Mouse (Mus musculus): ENCODE data around the gene Zfand3. TPM values are rescaled to one million over a fixed set of nuclear protein-coding genes. Genes with fewer than 3 reads are reported as not detected.

Zfand3 gene
- polyA plus RNA-seq, 1 experiment from 2014 or later: 60.2 TPM

DNA sequence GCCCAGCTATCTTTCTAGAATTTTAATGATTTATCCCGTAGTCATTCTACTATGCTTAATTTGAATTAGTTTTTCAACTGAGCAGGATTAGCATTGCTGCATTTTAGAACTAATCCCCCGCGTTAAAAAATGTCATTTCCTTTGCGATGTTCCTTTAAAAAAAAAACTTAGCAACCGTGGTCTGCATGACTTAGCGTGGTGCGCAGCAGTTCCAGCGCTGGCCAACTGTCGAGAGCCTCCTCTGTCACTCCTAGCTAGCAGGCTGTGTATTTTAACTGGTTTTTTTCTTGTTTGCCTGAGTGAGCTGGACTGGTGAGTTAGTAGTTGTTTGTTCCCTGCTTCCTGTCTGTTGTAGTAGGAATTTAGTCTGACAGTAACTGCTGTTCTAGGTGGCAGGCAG lies 48.9 kb downstream of the Zfand3 start:
- WGBS: 84% methylated on average over 9 of the region's 9 CpGs
- Histone ChIP-seq H3K27ac (no peak overlapping the region), H3K9me3 (no peaks in the 10 kb centered on the region), H3K36me3 (peaks cover 17% of the 10 kb centered on the region; the same call in 1 of the 2 replicates), H3K9ac (replicated peaks) (no peak overlapping the region), H3K4me1 (replicated peaks) (peaks cover 3% of the 10 kb centered on the region; the same call in 1 of the 2 replicates), H3K4me3 (replicated peaks) (no peak overlapping the region), H3K4me2 (no peak overlapping the region), H3K27me3 (no peaks in the 10 kb centered on the region)
- no peak for ATAC-seq (ENCODE audit: insufficient number of reproducible peaks, insufficient read depth, low FRiP score, low TSS enrichment, low read depth)

DNA sequence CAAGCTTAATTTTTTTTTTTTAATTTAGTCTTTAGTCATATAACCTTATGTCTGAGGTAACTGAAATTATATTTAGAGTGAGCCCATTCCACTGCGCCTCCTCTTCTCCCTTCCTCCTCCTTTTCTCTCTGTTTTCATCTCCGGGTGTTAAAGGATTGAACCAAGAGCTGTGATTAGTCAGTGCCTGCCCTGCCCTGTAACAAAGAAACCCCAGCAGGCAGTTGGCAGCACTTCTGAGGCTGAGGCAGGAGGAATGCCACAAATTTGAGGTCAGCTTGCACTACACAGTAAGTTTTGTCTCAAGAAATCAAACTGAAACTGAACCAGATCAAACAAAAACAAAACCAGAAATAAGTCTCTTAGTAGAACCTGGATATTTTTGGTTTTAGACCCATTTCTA lies 49.3 kb downstream of the Zfand3 start:
- ATAC-seq (ENCODE audit: insufficient number of reproducible peaks, insufficient read depth, low FRiP score, low TSS enrichment, low read depth): no peak

DNA sequence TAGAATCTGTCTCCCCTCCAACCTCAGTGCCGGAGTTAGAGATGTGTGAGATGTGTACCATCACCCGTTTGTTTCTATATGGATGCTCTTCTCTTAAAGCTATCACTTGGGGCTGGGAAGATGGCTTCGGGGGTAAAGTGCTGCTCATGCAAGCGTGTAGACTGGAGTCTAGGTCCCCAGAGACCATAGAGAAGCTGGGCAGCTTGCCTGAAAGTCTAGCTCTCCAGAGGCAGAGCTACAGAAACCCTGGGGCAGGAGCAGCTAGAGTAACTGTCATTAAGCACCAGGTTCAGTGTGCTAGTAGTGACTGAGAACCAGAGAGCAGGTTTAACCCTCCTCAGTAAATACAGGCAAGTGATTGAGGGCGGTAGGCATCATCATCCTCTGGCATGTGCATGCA lies 51.7 kb downstream of the Zfand3 start:
- Histone ChIP-seq H3K27me3 (no peaks in the 10 kb centered on the region), H3K4me1 (replicated peaks) (peaks cover 13% of the 10 kb centered on the region; the same call in 1 of the 2 replicates), H3K9me3 (no peaks in the 10 kb centered on the region), H3K9ac (replicated peaks) (no peak overlapping the region), H3K4me3 (replicated peaks) (no peak overlapping the region), H3K27ac (no peak overlapping the region), H3K36me3 (peaks cover 17% of the 10 kb centered on the region; the same call in 1 of the 2 replicates), H3K4me2 (no peak overlapping the region)
- WGBS: 90% methylated on average over 5 of the region's 5 CpGs
- no peak for ATAC-seq (ENCODE audit: insufficient number of reproducible peaks, insufficient read depth, low FRiP score, low TSS enrichment, low read depth)

More for the DNA sequence above, 49.3 kb downstream of the Zfand3 start:
- H3K4me1 ChIP-seq (replicated peaks): peaks cover 4% of the 10 kb centered on the region; the same call in 1 of the 2 replicates
- no peak overlapping the region for H3K27ac ChIP-seq
- no peaks in the 10 kb centered on the region for H3K9me3 ChIP-seq
- no peak overlapping the region for H3K4me2 ChIP-seq
- 92% methylated on average over 2 of the region's 2 CpGs for WGBS
- peaks cover 17% of the 10 kb centered on the region; the same call in 1 of the 2 replicates for H3K36me3 ChIP-seq
- H3K9ac ChIP-seq (replicated peaks): no peak overlapping the region
- H3K4me3 ChIP-seq (replicated peaks): no peak overlapping the region
- no peaks in the 10 kb centered on the region for H3K27me3 ChIP-seq

DNA sequence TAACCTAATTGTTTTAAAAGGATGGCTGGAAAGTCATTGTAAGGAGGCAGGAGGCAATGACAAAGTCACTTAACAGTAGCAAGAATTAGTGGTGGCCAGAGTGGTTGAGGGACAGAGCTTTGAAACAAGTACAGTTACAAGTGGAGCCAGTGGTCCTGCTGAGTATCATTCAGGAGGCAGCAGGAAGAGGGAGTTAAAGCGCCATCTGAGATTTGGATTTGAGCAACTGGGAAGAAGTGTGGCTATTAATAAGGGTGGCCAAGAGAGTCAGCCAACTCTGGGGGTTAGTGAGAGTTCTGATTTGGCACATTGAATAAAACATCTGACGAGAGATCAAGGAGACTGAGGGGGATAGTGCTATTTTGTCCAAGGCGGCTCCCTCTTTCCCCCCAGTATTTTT lies 54.1 kb downstream of the Zfand3 start:
- no peak overlapping the region for H3K9ac ChIP-seq (replicated peaks)
- WGBS: 77% methylated on average over 3 of the region's 3 CpGs
- no peaks in the 10 kb centered on the region for H3K9me3 ChIP-seq
- no peak overlapping the region for H3K4me2 ChIP-seq
- H3K36me3 ChIP-seq: peaks cover 17% of the 10 kb centered on the region; the same call in 1 of the 2 replicates
- no peak for ATAC-seq (ENCODE audit: insufficient number of reproducible peaks, insufficient read depth, low FRiP score, low TSS enrichment, low read depth)
- no peak overlapping the region for H3K4me3 ChIP-seq (replicated peaks)
- H3K27me3 ChIP-seq: no peaks in the 10 kb centered on the region
- no peak overlapping the region for H3K27ac ChIP-seq
- H3K4me1 ChIP-seq (replicated peaks): peaks cover 16% of the 10 kb centered on the region; the same call in 1 of the 2 replicates

GRCm38 (mm10) chr17:30059066-30059465 lies 54.5 kb downstream of the Zfand3 start:
- no peak overlapping the region for H3K27ac ChIP-seq
- no peak for ATAC-seq (ENCODE audit: insufficient number of reproducible peaks, insufficient read depth, low FRiP score, low TSS enrichment, low read depth)
- H3K36me3 ChIP-seq: peaks cover 17% of the 10 kb centered on the region; the same call in 1 of the 2 replicates
- no peaks in the 10 kb centered on the region for H3K9me3 ChIP-seq
- no peak overlapping the region for H3K4me2 ChIP-seq
- H3K4me3 ChIP-seq (replicated peaks): no peak overlapping the region
- peaks cover 20% of the 10 kb centered on the region; the same call in 1 of the 2 replicates for H3K4me1 ChIP-seq (replicated peaks)
- no peak overlapping the region for H3K9ac ChIP-seq (replicated peaks)
- 87% methylated on average over 5 of the region's 5 CpGs for WGBS
- H3K27me3 ChIP-seq: no peaks in the 10 kb centered on the region

DNA sequence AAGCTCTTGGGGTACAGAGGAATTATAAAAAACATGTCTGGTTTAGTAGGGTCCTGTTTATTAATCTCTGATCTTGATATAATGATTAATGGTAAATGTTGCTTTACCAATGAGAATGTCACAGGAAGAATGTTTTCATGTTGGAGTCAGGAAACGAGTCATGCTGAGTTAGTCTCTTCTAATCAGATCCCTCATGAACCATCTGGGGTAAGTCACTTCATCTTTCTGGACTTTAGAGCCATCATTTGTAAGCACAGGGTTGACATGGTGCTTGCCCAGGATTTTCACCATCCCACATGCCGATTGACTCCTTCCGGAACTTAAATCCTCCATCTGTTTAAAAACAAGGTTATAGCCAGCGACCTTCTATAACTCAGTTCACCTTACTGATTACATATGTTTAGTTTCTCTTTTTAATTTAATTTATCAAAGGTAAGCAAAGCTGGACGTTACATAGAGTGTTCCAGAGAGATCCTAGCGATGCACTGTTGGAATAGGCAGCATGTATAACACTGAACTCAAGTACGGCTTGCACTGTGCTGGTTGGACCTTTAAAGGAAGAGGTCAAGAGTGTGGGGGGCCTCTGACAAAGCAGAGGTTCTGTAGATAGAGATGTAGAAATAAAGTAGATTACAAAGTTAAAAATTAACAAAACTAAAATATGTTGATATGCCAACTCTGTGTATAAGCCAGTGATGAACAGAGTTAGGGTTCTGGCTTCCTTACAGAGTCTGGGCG lies 56.7 kb downstream of the Zfand3 start:
- H3K9ac ChIP-seq (replicated peaks): no peak overlapping the region
- no peaks in the 10 kb centered on the region for H3K27me3 ChIP-seq
- H3K4me3 ChIP-seq (replicated peaks): no peak overlapping the region
- peaks cover 1% of the 10 kb centered on the region; the same call in 1 of the 2 replicates for H3K36me3 ChIP-seq
- ATAC-seq (ENCODE audit: insufficient number of reproducible peaks, insufficient read depth, low FRiP score, low TSS enrichment, low read depth): no peak
- H3K4me1 ChIP-seq (replicated peaks): peaks cover 31% of the 10 kb centered on the region
- WGBS: 84% methylated on average over 8 of the region's 8 CpGs
- no peak overlapping the region for H3K27ac ChIP-seq
- no peak overlapping the region for H3K4me2 ChIP-seq
- H3K9me3 ChIP-seq: no peaks in the 10 kb centered on the region

- H3K36me3 ChIP-seq: peaks cover 4% of the 10 kb centered on the region; the same call in 1 of the 2 replicates
- peaks cover 30% of the 10 kb centered on the region for H3K4me1 ChIP-seq (replicated peaks)
- H3K4me3 ChIP-seq (replicated peaks): no peak overlapping the region
- H3K9ac ChIP-seq (replicated peaks): no peak overlapping the region
- no peak overlapping the region for H3K4me2 ChIP-seq
- ATAC-seq (ENCODE audit: insufficient number of reproducible peaks, insufficient read depth, low FRiP score, low TSS enrichment, low read depth): no peak
- H3K27ac ChIP-seq: no peak overlapping the region
- 31% methylated on average over 3 of the region's 3 CpGs for WGBS
- H3K27me3 ChIP-seq: no peaks in the 10 kb centered on the region
- no peaks in the 10 kb centered on the region for H3K9me3 ChIP-seq
These were observed 59.3 kb downstream of the Zfand3 start for GRCm38 (mm10) chr17:30063849-30064248.

DNA sequence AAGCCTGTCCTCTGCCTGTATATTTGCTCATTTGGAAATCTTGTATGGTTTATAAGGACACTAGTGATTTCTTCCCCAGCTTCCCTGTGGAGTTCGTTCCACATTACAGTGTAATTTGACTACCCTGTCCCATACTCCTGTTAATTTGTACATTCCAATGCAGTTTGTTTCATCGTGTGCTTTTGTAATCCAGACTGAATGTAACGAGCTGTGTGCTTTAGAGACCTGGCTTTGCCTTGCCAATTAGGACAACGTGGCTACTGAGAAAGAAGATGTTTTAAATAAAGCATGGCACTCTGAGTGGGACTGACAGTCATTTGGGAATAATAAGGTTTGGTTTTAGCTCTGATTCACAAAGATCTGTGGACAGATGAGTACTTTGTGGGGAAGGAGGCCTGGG lies 60.2 kb downstream of the Zfand3 start:
- Histone ChIP-seq H3K9ac (replicated peaks) (no peak overlapping the region), H3K4me3 (replicated peaks) (no peak overlapping the region), H3K9me3 (no peaks in the 10 kb centered on the region), H3K4me1 (replicated peaks) (peaks cover 27% of the 10 kb centered on the region), H3K27ac (peak overlapping the region; percentile 25; the same call in 1 of the 2 replicates), H3K36me3 (peaks cover 4% of the 10 kb centered on the region; the same call in 1 of the 2 replicates), H3K27me3 (no peaks in the 10 kb centered on the region), H3K4me2 (no peak overlapping the region)
- ATAC-seq (ENCODE audit: insufficient number of reproducible peaks, insufficient read depth, low FRiP score, low TSS enrichment, low read depth): no peak
- 17% methylated on average over 4 of the region's 4 CpGs for WGBS

DNA sequence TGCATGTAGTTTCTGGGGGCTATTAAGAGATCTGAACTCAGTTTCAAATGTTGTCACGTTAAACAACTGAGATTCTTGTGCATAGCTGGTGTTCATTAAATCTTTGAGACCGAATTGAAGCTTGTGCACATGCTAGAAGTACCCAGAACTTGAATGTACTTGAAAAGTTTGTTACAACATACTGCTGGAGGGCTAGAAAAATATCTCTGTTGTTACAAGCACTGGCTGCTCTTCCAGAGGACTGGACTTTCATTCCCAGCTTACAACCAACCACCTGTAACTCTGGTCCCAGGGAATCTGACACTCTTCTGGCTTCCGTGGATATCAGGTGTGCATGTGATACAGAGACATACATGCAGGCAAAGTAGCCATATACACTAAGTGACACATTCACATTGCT lies 65.2 kb downstream of the Zfand3 start:
- Histone ChIP-seq H3K27ac (no peak overlapping the region), H3K4me2 (no peak overlapping the region), H3K36me3 (peaks cover 17% of the 10 kb centered on the region; the same call in 1 of the 2 replicates), H3K9me3 (no peaks in the 10 kb centered on the region), H3K27me3 (no peaks in the 10 kb centered on the region), H3K4me1 (replicated peaks) (peaks cover 12% of the 10 kb centered on the region), H3K9ac (replicated peaks) (no peak overlapping the region), H3K4me3 (replicated peaks) (no peak overlapping the region)
- 85% methylated on average over 3 of the region's 3 CpGs for WGBS
- ATAC-seq (ENCODE audit: insufficient number of reproducible peaks, insufficient read depth, low FRiP score, low TSS enrichment, low read depth): no peak

- WGBS: 85% methylated on average over 5 of the region's 5 CpGs
These were observed 66.1 kb downstream of the Zfand3 start for GRCm38 (mm10) chr17:30070631-30071030.

DNA sequence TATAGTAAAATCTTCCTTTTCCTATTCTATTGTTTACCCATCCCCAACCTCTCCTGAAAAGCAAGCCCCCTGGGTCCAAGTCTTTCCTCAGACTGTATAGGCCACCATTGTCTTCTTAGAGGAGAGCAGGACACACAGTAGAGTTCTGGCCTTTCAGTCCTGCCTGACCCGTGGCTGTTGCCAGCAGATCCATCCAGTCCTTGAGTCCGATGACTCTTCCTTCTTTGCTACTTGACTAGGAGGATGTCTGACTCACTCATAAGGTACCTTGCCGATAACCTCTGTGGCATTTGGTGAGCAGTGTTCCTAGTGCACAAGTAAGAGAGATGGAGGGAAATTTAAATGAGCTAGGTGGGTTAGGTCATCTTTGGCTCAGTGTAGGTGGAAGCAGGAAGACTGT lies 68.1 kb downstream of the Zfand3 start:
- no peak overlapping the region for H3K9ac ChIP-seq (replicated peaks)
- H3K4me2 ChIP-seq: no peak overlapping the region
- H3K4me1 ChIP-seq (replicated peaks): peaks cover 19% of the 10 kb centered on the region
- H3K27ac ChIP-seq: no peak overlapping the region
- ATAC-seq (ENCODE audit: insufficient number of reproducible peaks, insufficient read depth, low FRiP score, low TSS enrichment, low read depth): no peak
- H3K36me3 ChIP-seq: peaks cover 20% of the 10 kb centered on the region; the same call in 1 of the 2 replicates
- H3K27me3 ChIP-seq: no peaks in the 10 kb centered on the region
- no peaks in the 10 kb centered on the region for H3K9me3 ChIP-seq
- H3K4me3 ChIP-seq (replicated peaks): no peak overlapping the region
- WGBS: 94% methylated on average over 3 of the region's 3 CpGs

More at GRCm38 (mm10) chr17:30070631-30071030, 66.1 kb downstream of the Zfand3 start:
- Histone ChIP-seq H3K27me3 (no peaks in the 10 kb centered on the region), H3K4me2 (no peak overlapping the region), H3K4me3 (replicated peaks) (no peak overlapping the region), H3K27ac (no peak overlapping the region), H3K9ac (replicated peaks) (no peak overlapping the region), H3K4me1 (replicated peaks) (peaks cover 13% of the 10 kb centered on the region), H3K9me3 (no peaks in the 10 kb centered on the region), H3K36me3 (peaks cover 17% of the 10 kb centered on the region; the same call in 1 of the 2 replicates)
- ATAC-seq (ENCODE audit: insufficient number of reproducible peaks, insufficient read depth, low FRiP score, low TSS enrichment, low read depth): no peak

Measured in limb, embryonic 12.5 days (tissue).